In the genomic region with DNA sequence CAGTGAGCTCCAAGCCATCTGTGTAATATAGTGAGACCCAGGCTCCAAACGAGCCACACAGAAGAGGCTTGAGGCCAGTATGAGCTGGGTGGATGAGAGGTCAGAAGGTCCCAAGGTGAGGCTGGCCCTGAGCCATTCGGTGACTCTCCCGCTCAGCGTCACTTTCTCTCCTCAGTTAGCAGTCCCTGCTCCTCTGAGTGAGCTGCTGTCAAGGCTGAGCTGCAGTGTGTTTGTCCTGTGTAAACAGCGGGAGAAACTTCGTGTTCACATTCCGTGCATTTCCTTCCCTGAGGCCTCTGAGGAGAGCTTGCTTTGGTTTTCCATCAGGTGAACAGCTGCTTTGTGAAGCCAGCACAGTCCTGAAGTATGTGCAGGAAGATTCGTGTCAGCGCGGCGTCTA, we compare ENCODE assay signal across 10 mouse cellular contexts. TPM values are rescaled to one million over a fixed set of nuclear protein-coding genes. Genes with fewer than 3 reads are reported as not detected.
DNase-seq lines count a peak whose midpoint lies in the region; ATAC-seq and TF ChIP-seq lines count a peak whose summit lies in the region.
"Had no signal": no experiment of that assay in that cellular context is flagged by ENCODE, and none has a peak within 500 bp of the region (broad histone marks: within the 10 kb centered on the region; RNA-seq: fewer than 3 reads in every experiment).

No protein-coding gene starts in this region.

- no peak overlapping the region for H3K4me2 ChIP-seq in heart, embryonic 14.5 days (ENCODE audit: low read length)
- no peak overlapping the region for H3K4me2 ChIP-seq in midbrain, embryonic 11.5 days
- no peak overlapping the region for H3K4me2 ChIP-seq in midbrain, embryonic 16.5 days (ENCODE audit: low read length)
- no peak overlapping the region for H3K4me2 ChIP-seq in liver, postnatal 0 days (ENCODE audit: low read depth, low read length)
- H3K4me2 ChIP-seq in stomach, postnatal 0 days (replicated peaks; ENCODE audit: low read depth) = no peak overlapping the region

- H3K36me3 ChIP-seq in heart, embryonic 14.5 days (ENCODE audit: control insufficient read depth, insufficient read depth, low read length) = peaks cover 30% of the 10 kb centered on the region
- H3K36me3 ChIP-seq in midbrain, embryonic 11.5 days (ENCODE audit: control insufficient read depth, insufficient read depth, low read length) = peaks cover 3% of the 10 kb centered on the region
- H3K36me3 ChIP-seq in midbrain, embryonic 16.5 days (ENCODE audit: control insufficient read depth, insufficient read depth, low read length) = peaks cover 4% of the 10 kb centered on the region
- peaks cover 33% of the 10 kb centered on the region for H3K36me3 ChIP-seq in liver, postnatal 0 days (replicated peaks; ENCODE audit: insufficient read depth, low read length)
- H3K36me3 ChIP-seq in stomach, postnatal 0 days (ENCODE audit: control insufficient read depth, insufficient read depth, low read length) = peaks cover 9% of the 10 kb centered on the region

- H3K4me3 ChIP-seq in heart, embryonic 14.5 days (ENCODE audit: control insufficient read depth in 1 of 2, insufficient read depth in 1 of 2, low read depth in 1 of 2, low read length in 2 of 2) = no peak overlapping the region
- no peak overlapping the region for H3K4me3 ChIP-seq in midbrain, embryonic 11.5 days (ENCODE audit: low read depth, low read length)
- no peak overlapping the region for H3K4me3 ChIP-seq in midbrain, embryonic 16.5 days (ENCODE audit: low read depth, low read length)
- no peak overlapping the region for H3K4me3 ChIP-seq in liver, postnatal 0 days (ENCODE audit: low read depth, low read length)
- H3K4me3 ChIP-seq in stomach, postnatal 0 days (ENCODE audit: low read depth, low read length) = no peak overlapping the region

- TF ChIP-seq CTCF in liver, postnatal 0 days (IDR thresholded peaks at IDR 0.05; ENCODE audit: low read depth) = no peak
- no peak for TF ChIP-seq CTCF in stomach, postnatal 0 days (IDR thresholded peaks at IDR 0.05; ENCODE audit: low read depth)

- intact Hi-C loops in heart, postnatal 10 days (cut with DNase I) = no loop called here

- H3K4me1 ChIP-seq in heart, embryonic 14.5 days (ENCODE audit: control insufficient read depth in 2 of 2, insufficient read depth in 2 of 2, low read length in 2 of 2) = peaks cover 32 to 45% of the 10 kb centered on the region in 2 experiments
- no peaks in the 10 kb centered on the region for H3K4me1 ChIP-seq in midbrain, embryonic 11.5 days (ENCODE audit: control insufficient read depth, insufficient read depth, low read length)
- peaks cover 11% of the 10 kb centered on the region for H3K4me1 ChIP-seq in midbrain, embryonic 16.5 days (ENCODE audit: control insufficient read depth, insufficient read depth, low read length)
- peaks cover 39% of the 10 kb centered on the region for H3K4me1 ChIP-seq in liver, postnatal 0 days (ENCODE audit: insufficient read depth)
- 0 out of 2 replicates have a peak, but pooled peaks cover 4% of the 10 kb centered on the region for H3K4me1 ChIP-seq in stomach, postnatal 0 days (replicated peaks; ENCODE audit: control insufficient read depth, insufficient read depth)

- peak overlapping the region; percentile 6 to 66; a peak in 3 of 4 replicates for H3K27ac ChIP-seq in heart, embryonic 14.5 days (replicated peaks in 1 of 2; ENCODE audit: control insufficient read depth in 1 of 2, insufficient read depth in 1 of 2, low read depth in 2 of 2, low read length in 2 of 2)
- no peak overlapping the region for H3K27ac ChIP-seq in midbrain, embryonic 11.5 days (ENCODE audit: low read depth, low read length)
- H3K27ac ChIP-seq in midbrain, embryonic 16.5 days (ENCODE audit: low read length) = no peak overlapping the region
- H3K27ac ChIP-seq in liver, postnatal 0 days (ENCODE audit: low read depth) = no peak overlapping the region; the same call in 1 of the 2 replicates
- H3K27ac ChIP-seq in stomach, postnatal 0 days (replicated peaks) = peak overlapping the region; percentile 69

- no peak for DNase-seq in heart, postnatal 10 days
- DNase-seq in midbrain, embryonic 11.5 days (ENCODE audit: low spot score, missing footprints) = peak; percentile 69
- DNase-seq in liver, postnatal 0 days = peak; percentile 40
- peak; percentile 73 for DNase-seq in stomach, postnatal 0 days (ENCODE audit: low spot score)
- no peak for DNase-seq in right cerebral cortex, postnatal 4 days
- no peak for DNase-seq in frontal cortex, postnatal 14 days (ENCODE audit: low spot score in 2 of 2)
- DNase-seq: right cerebral cortex, adult 18-20 months had no signal

- no peak for ATAC-seq in heart, embryonic 14.5 days (ENCODE audit: insufficient number of reproducible peaks, insufficient read depth, low FRiP score, low read depth)
- ATAC-seq in midbrain, embryonic 11.5 days (ENCODE audit: low FRiP score) = no peak
- ATAC-seq in midbrain, embryonic 16.5 days = no peak
- ATAC-seq in liver, postnatal 0 days = no peak
- peak; percentile 85 for ATAC-seq in stomach, postnatal 0 days (ENCODE audit: low FRiP score, low TSS enrichment)

- no peaks in the 10 kb centered on the region for H3K9me3 ChIP-seq in heart, embryonic 14.5 days (ENCODE audit: control insufficient read depth, low read length)
- no peaks in the 10 kb centered on the region for H3K9me3 ChIP-seq in midbrain, embryonic 11.5 days (ENCODE audit: control insufficient read depth, low read length)
- no peaks in the 10 kb centered on the region for H3K9me3 ChIP-seq in midbrain, embryonic 16.5 days (replicated peaks; ENCODE audit: control insufficient read depth, low read length, poor library complexity, severe bottlenecking)
- H3K9me3 ChIP-seq in liver, postnatal 0 days (ENCODE audit: low read length) = no peaks in the 10 kb centered on the region
- H3K9me3 ChIP-seq in stomach, postnatal 0 days (ENCODE audit: control insufficient read depth, low read length) = no peaks in the 10 kb centered on the region

- H3K9ac ChIP-seq in heart, embryonic 14.5 days (ENCODE audit: low read length) = no peak overlapping the region
- H3K9ac ChIP-seq in midbrain, embryonic 11.5 days (ENCODE audit: low read length) = no peak overlapping the region
- H3K9ac ChIP-seq in midbrain, embryonic 16.5 days (ENCODE audit: low read depth, low read length) = no peak overlapping the region
- H3K9ac ChIP-seq in liver, postnatal 0 days (replicated peaks) = no peak overlapping the region; the same call in 1 of the 2 replicates
- H3K9ac ChIP-seq in stomach, postnatal 0 days (ENCODE audit: low read length) = peak overlapping the region; percentile 35; the same call in 1 of the 2 replicates

- 55% methylated on average over 11 of the region's 11 CpGs for WGBS in heart, embryonic 14.5 days
- WGBS in midbrain, embryonic 11.5 days = 83% methylated on average over 11 of the region's 11 CpGs
- WGBS in midbrain, embryonic 16.5 days = 86% methylated on average over 11 of the region's 11 CpGs
- WGBS in liver, postnatal 0 days (ENCODE audit: insufficient replicate concordance) = 75% methylated on average over 11 of the region's 11 CpGs
- 28% methylated on average over 11 of the region's 11 CpGs for WGBS in stomach, postnatal 0 days

- TF ChIP-seq EP300 in liver, postnatal 0 days (IDR thresholded peaks at IDR 0.05; ENCODE audit: low read depth) = no peak
- TF ChIP-seq EP300 in stomach, postnatal 0 days (optimal IDR thresholded peaks at IDR 0.05) = no peak

- no peaks in the 10 kb centered on the region for H3K27me3 ChIP-seq in heart, embryonic 14.5 days (ENCODE audit: control insufficient read depth, insufficient read depth, low read length)
- H3K27me3 ChIP-seq in midbrain, embryonic 11.5 days (ENCODE audit: control insufficient read depth, insufficient read depth, low read length) = no peaks in the 10 kb centered on the region
- no peaks in the 10 kb centered on the region for H3K27me3 ChIP-seq in midbrain, embryonic 16.5 days (ENCODE audit: control insufficient read depth, insufficient read depth, low read depth, low read length)
- H3K27me3 ChIP-seq in liver, postnatal 0 days (ENCODE audit: insufficient read depth, low read length) = no peaks in the 10 kb centered on the region
- H3K27me3 ChIP-seq in stomach, postnatal 0 days (ENCODE audit: control insufficient read depth, insufficient read depth, low read length) = no peaks in the 10 kb centered on the region
- H3K27me3 ChIP-seq: CH12.LX had no signal

RNA-seq across cellular contexts. Expression of gene Mtmr12, which starts 27.6 kb away (rescaled TPM):
- 13.6 and 15.4 TPM in 2 replicates for polyA plus RNA-seq in heart, embryonic 14.5 days (2014; fragmentation: Nextera tagmentation; extraction: Ambion mirVana)
- 10 to 100 TPM; 18.6 to 21.3 TPM for total RNA-seq in heart, postnatal 10 days (2021)
- 16.5 and 17.7 TPM in 2 replicates for polyA plus RNA-seq in midbrain, embryonic 11.5 days (2014; fragmentation: Nextera tagmentation; extraction: Ambion mirVana)
- 8.1 TPM in 2 replicates for polyA plus RNA-seq in midbrain, embryonic 16.5 days (2015; fragmentation: Nextera tagmentation; extraction: Ambion mirVana)
- 3.9 and 4.0 TPM in 2 replicates for polyA plus RNA-seq in liver, postnatal 0 days (2015; fragmentation: Nextera tagmentation; extraction: Ambion mirVana)
- 6.8 and 7.3 TPM in 2 replicates for polyA plus RNA-seq in stomach, postnatal 0 days (2015; fragmentation: Nextera tagmentation; extraction: Ambion mirVana)

Comparison
In these comparisons a context has a peak if more than half of its experiments do, and no peak if none do; other contexts are left out.
1. H3K27ac ChIP-seq: peak in heart, embryonic 14.5 days (2 of 2) and stomach, postnatal 0 days (single experiment); none in midbrain, embryonic 11.5 days (single experiment), midbrain, embryonic 16.5 days (single experiment) and liver, postnatal 0 days (single experiment).
2. DNase-seq: peak in midbrain, embryonic 11.5 days (single experiment), liver, postnatal 0 days (single experiment) and stomach, postnatal 0 days (single experiment); none in heart, postnatal 10 days (0 of 2), right cerebral cortex, postnatal 4 days (single experiment) and frontal cortex, postnatal 14 days (0 of 2).